Mouse (Mus musculus): ENCODE results near the gene Agbl5.

Gene Agbl5

GRCm38 (mm10) chr5:30920621-30921020 lies 32.1 kb downstream of the Agbl5 start:
- no peak for DNase-seq (ENCODE audit: low spot score)

- peak; percentile 85 for DNase-seq (ENCODE audit: low spot score)
Measured at GRCm38 (mm10) chr5:30921256-30922033, 33.0 kb downstream of the Agbl5 start, which contains the start of gene Khk. Khk (plus strand) TSS chr5:30921431.

- no peak for DNase-seq (ENCODE audit: low spot score)
Measured at GRCm38 (mm10) chr5:30922581-30923041, 34.1 kb downstream of the Agbl5 start.

DNA sequence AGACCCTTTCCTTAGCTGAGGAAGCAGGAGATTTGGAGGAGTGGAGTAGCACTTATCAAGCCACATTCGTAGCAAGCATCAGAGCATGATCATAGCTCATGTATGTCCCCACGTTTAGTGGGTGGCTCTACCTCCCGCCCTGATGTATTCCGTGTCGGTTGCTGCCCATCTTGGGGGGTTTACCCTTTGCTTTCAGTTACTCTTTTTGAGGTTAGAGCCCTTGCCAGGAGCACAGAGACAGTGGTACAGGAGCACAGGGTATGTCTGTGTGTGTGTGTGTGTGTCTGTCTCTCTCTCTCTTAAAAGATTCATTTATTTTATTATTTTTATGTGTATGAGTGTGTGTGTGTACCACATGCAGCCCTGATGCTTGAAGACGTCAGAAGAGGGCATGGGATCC lies 34.6 kb downstream of the Agbl5 start:
- no peak for DNase-seq (ENCODE audit: low spot score)

GRCm38 (mm10) chr5:30924614-30925013 lies 36.1 kb downstream of the Agbl5 start:
- DNase-seq (ENCODE audit: low spot score) = no peak

- DNase-seq (ENCODE audit: low spot score) = no peak
Measured at GRCm38 (mm10) chr5:30925217-30925616, 36.7 kb downstream of the Agbl5 start.

DNA sequence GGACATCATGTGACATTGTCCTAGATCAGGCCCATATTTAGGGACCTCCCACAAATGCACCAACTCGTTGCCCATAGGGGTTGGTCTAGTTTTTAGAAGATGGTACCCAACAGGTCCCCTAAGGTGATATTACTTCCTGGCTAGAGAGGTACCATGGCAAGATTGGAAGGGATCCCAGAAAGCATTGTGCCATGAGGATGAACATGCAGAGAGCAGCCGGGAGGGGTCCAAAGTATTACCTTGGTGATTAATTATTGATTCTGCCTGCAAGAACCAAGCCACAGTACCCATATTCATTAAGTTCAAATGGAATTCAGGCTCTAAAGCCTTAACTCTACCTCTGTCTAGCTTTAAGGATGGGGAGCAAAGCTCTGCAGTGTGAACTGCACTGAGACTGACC lies 37.6 kb downstream of the Agbl5 start:
- no peak for DNase-seq (ENCODE audit: low spot score)

- no peak for DNase-seq (ENCODE audit: low spot score)
Measured at GRCm38 (mm10) chr5:30927945-30928529, 39.5 kb downstream of the Agbl5 start.

DNA sequence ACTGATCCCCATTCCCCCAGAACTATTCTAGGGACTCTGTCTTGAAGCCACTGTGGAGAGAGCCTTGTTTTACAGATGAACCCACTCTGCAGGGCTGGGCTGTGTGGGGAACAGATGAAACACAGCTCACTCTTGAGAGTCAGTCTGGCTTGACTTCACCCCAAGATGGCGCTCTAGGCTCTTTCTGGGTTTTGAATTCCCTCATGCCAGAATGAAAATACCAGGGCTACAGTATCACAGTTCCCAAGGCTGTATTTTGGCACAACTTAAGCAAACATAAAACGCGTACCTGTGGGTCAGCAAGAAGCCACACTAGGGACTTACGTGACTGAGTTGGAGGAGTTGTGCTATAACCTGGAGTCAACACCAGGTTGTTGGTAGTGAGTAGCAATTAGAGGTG lies 41.6 kb downstream of the Agbl5 start:
- no peak for DNase-seq (ENCODE audit: low spot score)

- no peak for DNase-seq (ENCODE audit: low spot score)
Measured at GRCm38 (mm10) chr5:30930846-30931245, 42.4 kb downstream of the Agbl5 start.

- no peak for DNase-seq (ENCODE audit: low spot score)
Measured at GRCm38 (mm10) chr5:30931378-30931777, 42.9 kb downstream of the Agbl5 start.

- no peak for DNase-seq (ENCODE audit: low spot score)
Measured at GRCm38 (mm10) chr5:30933705-30934104, 45.2 kb downstream of the Agbl5 start.

- DNase-seq (ENCODE audit: low spot score) = no peak
Measured at GRCm38 (mm10) chr5:30934725-30935461, 46.4 kb downstream of the Agbl5 start.

GRCm38 (mm10) chr5:30943004-30943403 lies 54.5 kb downstream of the Agbl5 start:
- DNase-seq (ENCODE audit: low spot score) = no peak

- no peak for DNase-seq (ENCODE audit: low spot score)
Measured at GRCm38 (mm10) chr5:30944344-30944743, 55.9 kb downstream of the Agbl5 start.

DNA sequence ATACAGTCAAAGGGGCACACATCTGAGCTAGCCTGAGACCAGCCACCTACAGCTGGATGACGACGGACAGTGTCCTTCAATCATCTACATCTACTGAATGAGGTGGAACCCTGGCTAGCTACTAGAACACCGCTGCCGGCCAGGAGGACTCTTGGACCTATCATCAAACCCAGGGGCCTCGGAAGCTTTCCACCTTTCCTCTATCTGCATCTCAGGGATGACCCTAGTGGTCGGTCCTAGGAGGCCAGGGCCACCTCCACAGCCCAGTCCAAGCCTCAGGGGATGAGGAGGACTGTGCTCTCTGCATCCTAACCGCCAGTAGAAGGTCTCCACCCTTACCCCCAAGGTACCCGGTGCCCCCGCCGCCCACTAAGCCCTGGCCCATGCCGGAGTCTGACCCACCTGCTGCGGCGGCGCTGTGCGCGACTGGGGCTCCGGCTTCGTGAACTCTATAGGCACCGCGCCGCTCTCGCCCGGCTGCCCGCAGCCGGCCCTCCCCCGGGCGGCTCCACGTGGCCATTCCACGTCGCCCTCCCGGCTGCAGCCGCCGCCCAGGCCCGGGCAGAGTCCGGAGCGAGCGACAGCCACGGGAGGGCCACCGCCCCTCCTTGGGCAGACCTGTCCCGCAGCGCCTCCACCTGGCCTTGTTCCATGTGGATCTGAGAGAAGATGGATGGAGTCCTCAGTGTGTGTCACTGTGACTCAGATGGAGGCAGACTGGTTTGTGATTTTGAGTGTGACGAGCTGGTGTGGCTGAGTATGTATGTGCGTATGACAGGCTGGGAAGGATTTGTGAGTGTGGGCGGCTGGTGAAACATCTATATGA lies 56.7 kb downstream of the Agbl5 start, which contains the start of gene Cgref1:
Cgref1 (minus strand) TSS at position 636 of the 826 bp plus-strand sequence.
- no peak for DNase-seq (ENCODE audit: low spot score)

DNA sequence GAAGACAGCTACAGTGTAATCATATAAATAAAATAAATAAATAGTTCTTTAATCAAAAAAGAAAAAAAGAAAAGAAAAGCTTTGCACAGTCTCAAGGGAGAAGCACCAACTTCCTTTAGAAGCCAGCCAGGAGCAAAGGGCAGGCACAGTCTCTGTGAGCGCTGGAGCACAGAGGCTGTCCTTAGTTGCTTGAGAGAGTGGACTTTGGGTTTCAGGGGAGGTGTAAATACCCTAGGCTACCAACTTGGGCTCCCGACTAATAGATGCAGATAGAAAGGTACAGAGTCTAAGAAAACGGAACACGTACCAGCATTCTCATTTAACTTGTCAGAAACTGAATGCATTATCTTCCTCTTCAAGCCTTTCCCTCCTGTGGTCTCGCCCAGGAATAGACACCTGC lies 60.1 kb downstream of the Agbl5 start:
- no peak for DNase-seq (ENCODE audit: low spot score)

DNA sequence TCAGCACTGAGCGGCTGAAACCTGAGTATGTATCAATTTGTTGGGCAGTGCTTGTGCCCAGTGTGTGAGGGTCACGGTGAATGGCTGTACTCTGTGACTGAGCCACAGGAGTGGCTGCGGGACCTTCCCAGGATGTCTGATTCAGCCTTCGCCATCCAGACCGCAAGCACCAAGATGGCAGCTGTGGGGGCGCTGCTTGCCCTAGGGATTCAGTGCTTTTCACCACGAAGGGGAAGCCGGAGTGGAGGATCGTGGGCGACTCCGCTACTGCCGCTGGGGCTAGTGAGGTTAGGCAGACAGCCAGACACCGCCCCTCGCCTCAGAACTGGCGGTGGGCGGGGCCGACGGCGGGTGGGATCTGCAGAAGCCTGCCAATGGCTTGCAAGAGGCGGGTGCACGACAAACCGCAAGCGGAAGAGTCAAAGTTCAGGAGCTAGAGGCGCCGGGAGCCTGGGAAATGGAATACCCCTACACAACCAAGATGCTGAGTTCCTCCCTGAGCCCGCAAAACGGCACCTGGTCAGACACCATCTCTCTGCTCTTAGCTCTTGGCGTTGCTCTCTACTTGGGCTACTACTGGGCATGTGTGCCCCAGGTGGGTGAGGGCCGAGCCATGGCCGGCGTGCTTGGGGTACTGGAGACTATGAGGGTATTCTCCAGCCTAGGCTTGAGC lies 61.3 kb downstream of the Agbl5 start:
- DNase-seq (ENCODE audit: low spot score) = peak; percentile 57

- DNase-seq (ENCODE audit: low spot score) = no peak
Measured at GRCm38 (mm10) chr5:30950451-30950850, 62.0 kb downstream of the Agbl5 start.

DNA sequence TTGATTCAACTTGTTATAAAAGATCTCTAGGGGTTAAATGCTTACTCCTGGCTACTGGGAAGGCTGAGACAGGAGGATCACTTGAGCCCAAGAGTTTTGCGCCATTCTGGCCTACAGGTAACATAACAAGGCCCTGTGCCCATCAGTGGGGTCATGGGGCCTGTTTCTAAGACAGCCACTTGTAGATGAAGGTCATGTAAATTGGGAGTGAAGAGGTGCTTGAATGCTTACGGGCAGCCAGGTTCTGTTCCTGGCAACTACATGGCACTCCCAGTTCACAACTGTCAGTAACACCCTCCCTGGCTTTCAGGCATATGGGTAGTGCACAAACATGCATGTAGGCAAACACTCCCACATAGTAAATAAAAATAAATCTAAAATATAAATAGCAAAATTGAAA lies 62.4 kb downstream of the Agbl5 start:
- no peak for DNase-seq (ENCODE audit: low spot score)

DNA sequence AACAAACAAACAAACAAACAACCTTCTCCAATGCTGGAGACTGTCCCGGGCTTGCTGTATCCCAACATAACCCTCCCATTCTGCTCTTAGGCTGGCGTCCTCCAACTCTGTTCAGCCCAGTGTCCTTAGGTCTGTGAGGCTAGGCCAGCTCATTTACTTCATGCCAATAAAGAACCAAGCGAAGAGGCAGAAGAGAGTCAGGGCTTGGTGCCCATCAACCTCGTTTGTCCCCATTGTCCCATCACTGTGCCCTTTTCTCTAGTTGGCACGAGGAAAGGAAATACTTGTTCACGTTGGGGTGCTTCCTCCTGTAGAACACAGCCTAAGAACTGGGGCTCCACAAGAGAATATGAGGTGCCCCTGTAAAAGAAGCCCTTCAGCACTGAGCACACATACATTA lies 63.2 kb downstream of the Agbl5 start:
- DNase-seq (ENCODE audit: low spot score) = no peak
